Mouse (Mus musculus) embryonic fibroblast, embryonic 13.5 days (primary cell): Measurements from ENCODE around the gene Dus3l. TPM values are rescaled to one million over a fixed set of nuclear protein-coding genes. Genes with fewer than 3 reads are reported as not detected.

ENCODE experiments used
- H3K27ac ChIP-seq: 2 replicates; pipeline ENCODE4 v1.5.1; 2012; ENCODE audit warnings: low read length, control low read depth, inconsistent platforms; ENCODE audit not compliant: insufficient read depth
- H3K4me1 ChIP-seq: 2 replicates; pipeline ENCODE4 v1.6.1; 2011; ENCODE audit warnings: low read length; ENCODE audit not compliant: control insufficient read depth, insufficient read depth
- H3K4me3 ChIP-seq: 2 replicates; pipeline ENCODE4 v1.5.1; 2011; ENCODE audit warnings: mild to moderate bottlenecking, control low read depth, low read length; ENCODE audit not compliant: insufficient read depth
- CTCF ChIP-seq: IDR thresholded peaks from 2 replicates; pipeline ENCODE4 v1.5.1; 2011; ENCODE audit warnings: mild to moderate bottlenecking, control low read depth, low read length, moderate library complexity, borderline replicate concordance; ENCODE audit not compliant: insufficient read depth
- POLR2A ChIP-seq: IDR thresholded peaks from 2 replicates; pipeline ENCODE4 v1.6.1; 2011; ENCODE audit warnings: low read depth, mild to moderate bottlenecking, control low read depth, low read length, moderate library complexity
- polyA plus RNA-seq: library from polyadenylated mRNA; stranded (reverse); fragments of >200 nt; gene quantifications from 2 replicates; pipeline ENCODE4 v1.2.4, GENCODE M21; 2011; ENCODE audit warnings: low read depth; ENCODE audit not compliant: missing spikeins, insufficient read length

The Dus3l gene
- polyA plus RNA-seq: 17.4 and 17.6 TPM in 2 replicates

- Histone ChIP-seq H3K4me1 (no peaks in the 10 kb centered on the region; the same call in 1 of the 2 replicates), H3K4me3 (peak within 1 kb of the TSS; percentile 81), H3K27ac (peak within 1 kb of the TSS; percentile 92)
- peak; percentile 61 for TF ChIP-seq POLR2A
- TF ChIP-seq CTCF: no peak
Observed at GRCm38 (mm10) chr17:56764474-56765354, at the start of gene Dus3l. TSS of gene Dus3l (plus strand) at chr17:56764757.

GRCm38 (mm10) chr17:56715360-56715759 lies 49.2 kb upstream of the Dus3l start:
- TF ChIP-seq CTCF: no peak
- TF ChIP-seq POLR2A: no peak
- no peaks in the 10 kb centered on the region; the same call in 1 of the 2 replicates for H3K4me1 ChIP-seq
- H3K27ac ChIP-seq: no peak overlapping the region
- no peak overlapping the region for H3K4me3 ChIP-seq

DNA sequence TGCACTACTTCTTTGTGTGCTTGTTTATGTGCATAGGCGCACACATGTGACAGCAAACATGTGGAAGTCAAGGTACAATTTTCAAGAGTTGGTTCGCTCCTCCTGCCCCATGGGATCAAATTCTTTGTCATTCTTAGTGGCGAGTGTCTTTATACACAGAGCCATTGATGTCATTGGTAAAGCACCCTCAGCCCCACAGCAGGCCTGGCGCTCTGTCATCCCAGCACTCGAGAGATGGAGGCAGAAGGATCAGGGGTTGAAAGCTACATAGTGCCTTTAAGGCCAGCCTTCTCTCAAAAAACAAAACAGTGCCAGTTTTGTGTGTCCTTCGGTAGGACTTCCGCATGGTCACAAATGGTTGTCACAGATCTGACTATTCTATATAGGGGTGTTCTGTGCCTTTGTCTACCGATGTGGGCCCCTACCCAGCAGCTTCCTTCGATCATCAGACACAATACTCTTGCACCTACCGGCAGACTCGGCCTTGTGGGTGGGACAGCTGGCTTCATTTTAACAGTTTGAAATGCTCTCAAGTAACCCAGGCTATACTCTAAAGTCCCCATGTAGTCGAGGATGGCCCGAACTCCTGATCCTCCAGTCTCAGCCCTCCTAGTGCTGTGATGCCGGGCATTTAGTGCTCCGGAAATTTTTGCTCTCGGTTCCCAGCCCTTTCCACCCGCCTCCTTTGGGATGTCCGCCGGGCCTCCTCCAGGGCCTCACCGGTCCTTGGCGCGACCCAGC lies 48.5 kb upstream of the Dus3l start:
- H3K4me3 ChIP-seq: peak overlapping the region; percentile 58
- peak overlapping the region; percentile 4; the same call in 1 of the 2 replicates for H3K27ac ChIP-seq
- no peaks in the 10 kb centered on the region; the same call in 1 of the 2 replicates for H3K4me1 ChIP-seq
- TF ChIP-seq CTCF (no peak), POLR2A (no peak; the same call in 1 of the 2 replicates)

DNA sequence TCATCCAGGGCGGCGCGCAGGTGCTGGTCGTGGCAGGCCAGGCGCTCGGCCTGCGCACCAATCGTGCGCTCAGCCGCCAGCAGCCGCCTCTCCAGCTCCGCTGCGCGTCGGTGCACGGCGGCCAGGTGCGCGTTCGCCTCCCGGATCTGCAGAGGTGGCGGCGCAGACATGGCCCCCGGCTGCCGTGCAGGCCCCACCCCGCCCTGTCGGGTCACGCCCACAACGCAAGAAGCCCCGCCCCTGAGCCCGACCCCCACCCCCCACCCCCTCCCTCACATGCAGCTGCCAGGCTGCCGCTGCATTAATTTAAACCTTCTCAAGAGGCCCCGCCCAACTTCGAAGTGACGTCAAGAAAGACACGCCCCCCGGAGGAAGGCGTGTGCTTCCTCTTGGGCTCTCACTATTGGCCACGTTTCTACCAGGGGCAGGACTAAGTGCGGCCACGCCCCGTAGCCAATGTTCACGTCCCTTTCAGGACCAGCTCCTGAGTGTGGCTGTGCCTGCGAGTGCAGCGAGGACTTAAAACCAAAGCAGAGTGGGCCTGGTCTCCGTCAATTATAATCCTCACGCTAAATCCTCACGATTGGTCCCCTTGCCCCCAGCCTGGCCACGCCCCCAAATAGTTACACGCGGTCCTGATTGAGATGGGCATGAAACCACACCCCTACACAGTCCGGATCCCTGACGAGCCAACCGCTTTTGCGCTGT lies 47.7 kb upstream of the Dus3l start:
- H3K27ac ChIP-seq: peak overlapping the region; percentile 7; the same call in 1 of the 2 replicates
- H3K4me3 ChIP-seq: peak overlapping the region; percentile 62
- no peak for TF ChIP-seq CTCF
- TF ChIP-seq POLR2A: peak; percentile 79
- H3K4me1 ChIP-seq: no peaks in the 10 kb centered on the region; the same call in 1 of the 2 replicates

- TF ChIP-seq POLR2A: peak; percentile 96
- no peak for TF ChIP-seq CTCF
- H3K27ac ChIP-seq: peak within 1 kb of the TSS; percentile 48; the same call in 1 of the 2 replicates
- peak within 1 kb of the TSS; percentile 62 for H3K4me3 ChIP-seq
- no peaks in the 10 kb centered on the region; the same call in 1 of the 2 replicates for H3K4me1 ChIP-seq
Observed at GRCm38 (mm10) chr17:56717363-56718058, 47.0 kb upstream of the Dus3l start, which contains the start of the genes Ndufa11 and Vmac. TSS of gene Ndufa11 (plus strand) at chr17:56717767. TSS of gene Vmac (minus strand) at chr17:56718022.

DNA sequence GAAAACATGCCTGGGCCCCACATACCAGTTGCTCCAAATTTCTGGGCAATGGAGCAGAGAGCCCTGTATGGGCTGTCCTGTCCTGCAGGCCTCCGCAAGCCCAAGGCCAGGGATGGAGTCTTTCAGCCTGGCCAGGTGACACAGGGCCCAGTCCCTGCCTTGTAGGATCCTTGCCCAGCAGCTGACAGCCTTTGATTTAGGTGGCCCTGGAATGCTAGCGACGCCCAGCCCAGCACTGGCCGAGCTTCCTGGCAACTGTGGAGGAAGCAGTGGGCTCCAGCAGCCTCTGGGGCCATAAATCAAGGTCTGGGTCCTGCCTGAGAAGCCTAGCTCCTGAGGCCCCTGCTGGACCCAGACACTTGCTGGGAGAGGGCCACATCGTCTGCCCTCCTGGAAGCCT lies 42.1 kb upstream of the Dus3l start:
- TF ChIP-seq CTCF (no peak), POLR2A (no peak)
- no peak overlapping the region for H3K4me3 ChIP-seq
- H3K27ac ChIP-seq: no peak overlapping the region
- no peaks in the 10 kb centered on the region for H3K4me1 ChIP-seq

DNA sequence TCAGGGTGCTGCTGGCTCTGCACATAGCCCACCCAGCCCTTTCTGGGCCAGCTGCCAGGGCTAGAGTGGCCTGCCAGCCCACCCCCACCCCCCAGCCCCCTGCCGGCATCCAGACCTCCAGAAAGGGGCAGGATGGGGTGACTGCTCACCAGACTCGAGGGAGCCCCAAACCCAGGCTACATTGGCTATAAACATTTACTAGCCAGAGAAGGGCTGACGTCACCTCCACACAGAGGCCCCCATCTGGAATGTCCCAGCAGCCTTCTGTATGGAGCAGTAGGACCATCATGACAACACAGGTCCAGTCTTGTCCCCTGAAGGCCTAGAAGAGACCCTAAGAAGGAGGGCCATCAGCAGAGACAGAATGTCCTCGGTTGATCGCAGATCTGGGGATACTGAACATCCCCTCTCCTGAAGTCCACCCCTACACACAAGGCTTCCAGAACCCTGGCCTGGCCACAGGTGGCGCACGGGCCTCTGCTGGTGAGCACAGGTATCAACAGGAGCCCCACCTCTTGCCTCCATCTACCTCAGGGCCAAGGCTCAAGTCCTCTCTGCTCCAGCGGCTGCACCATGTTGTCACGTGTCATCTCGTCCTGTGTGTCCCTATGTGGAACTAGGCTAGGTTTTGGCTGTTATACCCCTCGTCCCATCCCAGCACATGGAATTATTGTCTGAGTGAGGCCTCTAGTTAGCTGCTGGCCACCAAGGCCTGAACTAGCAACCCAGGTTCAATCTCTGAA lies 41.0 kb upstream of the Dus3l start:
- TF ChIP-seq CTCF (no peak), POLR2A (no peak)
- H3K4me3 ChIP-seq: no peak overlapping the region
- no peak overlapping the region for H3K27ac ChIP-seq
- no peaks in the 10 kb centered on the region for H3K4me1 ChIP-seq

- Histone ChIP-seq H3K4me1 (no peaks in the 10 kb centered on the region), H3K27ac (no peak overlapping the region), H3K4me3 (no peak overlapping the region)
- no peak for TF ChIP-seq POLR2A
- TF ChIP-seq CTCF: no peak
Observed at GRCm38 (mm10) chr17:56727029-56727649, 37.4 kb upstream of the Dus3l start.
